Comparison of ENCODE assay signal across 8 mouse cellular contexts in genomic region chr6:128362381-128363006, GRCm38 (mm10). TPM values are rescaled to one million over a fixed set of nuclear protein-coding genes. Genes with fewer than 3 reads are reported as not detected.
DNase-seq lines count a peak whose midpoint lies in the region; ATAC-seq and TF ChIP-seq lines count a peak whose summit lies in the region.

TSS of gene Rhno1 (minus strand) at chr6:128362911.
TSS of gene Foxm1 (plus strand) at chr6:128362967.

- peak; percentile 80 for ATAC-seq in limb, embryonic 11.5 days (ENCODE audit: insufficient number of reproducible peaks, low FRiP score, low TSS enrichment, low read depth)
- ATAC-seq in midbrain, embryonic 12.5 days (ENCODE audit: low FRiP score, low read depth), result peak; percentile 87

- DNase-seq in layer of hippocampus, adult 11-12 months (ENCODE audit: low spot score), result peak; percentile 80
- no peak for DNase-seq in layer of hippocampus, adult 9-10 months (ENCODE audit: low spot score)
- peak; percentile 92 for DNase-seq in embryonic facial prominence, embryonic 10.5 days (ENCODE audit: low spot score)
- peak; percentile 99 for DNase-seq in heart, adult 11 months
- peak; percentile 84 for DNase-seq in kidney, adult 11 months
- peak; percentile 90 for DNase-seq in limb, embryonic 11.5 days (ENCODE audit: low spot score)

- peaks cover 43% of the 10 kb centered on the region for H3K4me1 ChIP-seq in embryonic facial prominence, embryonic 10.5 days
- peaks cover 12% of the 10 kb centered on the region for H3K4me1 ChIP-seq in limb, embryonic 11.5 days (ENCODE audit: control insufficient read depth, insufficient read depth, low read length)
- peaks cover 41% of the 10 kb centered on the region for H3K4me1 ChIP-seq in midbrain, embryonic 12.5 days
- peaks cover 3% of the 10 kb centered on the region; the same call in 1 of the 2 replicates for H3K4me1 ChIP-seq in small intestine, adult 2 months (ENCODE audit: control insufficient read depth, insufficient read depth, insufficient read length, low read length)

- H3K4me3 ChIP-seq in embryonic facial prominence, embryonic 10.5 days, result peak within 1 kb of the TSS; percentile 88
- H3K4me3 ChIP-seq in limb, embryonic 11.5 days (ENCODE audit: low read depth, low read length), result peak within 1 kb of the TSS; percentile 92
- H3K4me3 ChIP-seq in midbrain, embryonic 12.5 days, result peak within 1 kb of the TSS; percentile 79
- peak within 1 kb of the TSS; percentile 78 for H3K4me3 ChIP-seq in small intestine, adult 2 months (ENCODE audit: low read depth, low read length)

- WGBS in embryonic facial prominence, embryonic 10.5 days, result under 1% methylated on average over 75 of the region's 76 CpGs
- under 1% methylated on average over 60 of the region's 76 CpGs for WGBS in limb, embryonic 11.5 days
- under 1% methylated on average over 66 of the region's 76 CpGs for WGBS in midbrain, embryonic 12.5 days
- under 1% methylated on average over 76 of the region's 76 CpGs for WGBS in small intestine, adult 2 months

- no peak for TF ChIP-seq CTCF in small intestine, adult 2 months (IDR thresholded peaks at IDR 0.05; ENCODE audit: extremely low read depth, insufficient read length, insufficient replicate concordance, low read depth, low read length)

- no peak for TF ChIP-seq POLR2A in small intestine, adult 2 months (IDR thresholded peaks at IDR 0.05; ENCODE audit: low read depth, low read length)

- peaks cover 59% of the 10 kb centered on the region for H3K36me3 ChIP-seq in embryonic facial prominence, embryonic 10.5 days (replicated peaks)
- peaks cover 17% of the 10 kb centered on the region for H3K36me3 ChIP-seq in limb, embryonic 11.5 days (ENCODE audit: control insufficient read depth, insufficient read depth, low read length)
- peaks cover 32% of the 10 kb centered on the region for H3K36me3 ChIP-seq in midbrain, embryonic 12.5 days
- peaks cover 14% of the 10 kb centered on the region for H3K36me3 ChIP-seq in small intestine, adult 2 months (ENCODE audit: control insufficient read depth, insufficient read depth, low read length)

- H3K27ac ChIP-seq in embryonic facial prominence, embryonic 10.5 days (replicated peaks), result peak within 1 kb of the TSS; percentile 96
- peak within 1 kb of the TSS; percentile 94 for H3K27ac ChIP-seq in limb, embryonic 11.5 days (replicated peaks; ENCODE audit: low read depth, low read length)
- peak within 1 kb of the TSS; percentile 93 for H3K27ac ChIP-seq in midbrain, embryonic 12.5 days (replicated peaks)
- peak within 1 kb of the TSS; percentile 55 for H3K27ac ChIP-seq in small intestine, adult 2 months (ENCODE audit: insufficient read depth, low read depth, low read length)

- peak within 1 kb of the TSS; percentile 64 for H3K4me2 ChIP-seq in limb, embryonic 11.5 days (ENCODE audit: low read depth, severe bottlenecking)
- H3K4me2 ChIP-seq in midbrain, embryonic 12.5 days (replicated peaks), result peak within 1 kb of the TSS; percentile 91

- no peaks in the 10 kb centered on the region for H3K9me3 ChIP-seq in embryonic facial prominence, embryonic 10.5 days
- no peaks in the 10 kb centered on the region for H3K9me3 ChIP-seq in limb, embryonic 11.5 days (ENCODE audit: control insufficient read depth, low read length)
- no peaks in the 10 kb centered on the region for H3K9me3 ChIP-seq in midbrain, embryonic 12.5 days

- no peaks in the 10 kb centered on the region for H3K27me3 ChIP-seq in embryonic facial prominence, embryonic 10.5 days (replicated peaks; ENCODE audit: low read depth, poor library complexity, severe bottlenecking)
- no peaks in the 10 kb centered on the region for H3K27me3 ChIP-seq in limb, embryonic 11.5 days (ENCODE audit: control insufficient read depth, insufficient read depth, low read length)
- no peaks in the 10 kb centered on the region for H3K27me3 ChIP-seq in midbrain, embryonic 12.5 days
- H3K27me3 ChIP-seq in small intestine, adult 2 months (ENCODE audit: control insufficient read depth, insufficient read depth, low read length), result no peaks in the 10 kb centered on the region

- H3K9ac ChIP-seq in limb, embryonic 11.5 days (ENCODE audit: low read length), result peak within 1 kb of the TSS; percentile 95
- H3K9ac ChIP-seq in midbrain, embryonic 12.5 days (replicated peaks), result peak within 1 kb of the TSS; percentile 85

RNA-seq across cellular contexts. Expression of gene Rhno1, which starts in this region (rescaled TPM):
- polyA plus RNA-seq in embryonic facial prominence, embryonic 10.5 days (2016; fragmentation: Nextera tagmentation; extraction: Ambion mirVana), result 191 and 193 TPM in 2 replicates
- polyA plus RNA-seq in limb, embryonic 11.5 days (2014; fragmentation: Nextera tagmentation; extraction: Ambion mirVana), result 190 and 195 TPM in 2 replicates
- 159 and 171 TPM in 2 replicates for polyA plus RNA-seq in midbrain, embryonic 12.5 days (2016; fragmentation: Nextera tagmentation; extraction: Ambion mirVana)
- 7.2 and 11.2 TPM in 2 replicates for polyA plus RNA-seq in small intestine, adult 2 months (2012; rRNA removed)

RNA-seq across cellular contexts. Expression of gene Foxm1, which starts in this region (rescaled TPM):
- polyA plus RNA-seq in embryonic facial prominence, embryonic 10.5 days (2016; fragmentation: Nextera tagmentation; extraction: Ambion mirVana), result 63.0 and 68.7 TPM in 2 replicates
- 50.9 and 61.1 TPM in 2 replicates for polyA plus RNA-seq in limb, embryonic 11.5 days (2014; fragmentation: Nextera tagmentation; extraction: Ambion mirVana)
- 61.0 and 67.7 TPM in 2 replicates for polyA plus RNA-seq in midbrain, embryonic 12.5 days (2016; fragmentation: Nextera tagmentation; extraction: Ambion mirVana)
- 6.3 and 11.3 TPM in 2 replicates for polyA plus RNA-seq in small intestine, adult 2 months (2012; rRNA removed)

Comparison
In these comparisons a context has a peak if more than half of its experiments do, and no peak if none do; other contexts are left out.
1. RNA of gene Rhno1 (polyA plus RNA-seq): 190 to 195 TPM in limb, embryonic 11.5 days, 191 to 193 TPM in embryonic facial prominence, embryonic 10.5 days and 159 to 171 TPM in midbrain, embryonic 12.5 days; 7.2 to 11.2 TPM in small intestine, adult 2 months; every median in the first group is over 10 times any median in the second.
2. Peak in every context shown above with its lines, with median percentiles within 50 percentile points of each other: H3K27ac ChIP-seq and H3K4me3 ChIP-seq.